Mouse (Mus musculus): ENCODE measurements around the gene Cd244a. TPM values are rescaled to one million over a fixed set of nuclear protein-coding genes. Genes with fewer than 3 reads are reported as not detected.

The Cd244a gene
- polyA plus RNA-seq, 1 experiment from 2014 or later: not detected

- DNase-seq (ENCODE audit: low read depth, low spot score) (no peak), ATAC-seq (no peak)
- no peaks in the 10 kb centered on the region for H3K27me3 ChIP-seq
- no peak for TF ChIP-seq CTCF (IDR thresholded peaks at IDR 0.05)
- in situ Hi-C loops (cut with MboI; ENCODE audit: low pct_unique_long_range_greater_than_20kb): no loop called here
- CTCF ChIA-PET: no interaction called here
- POLR2A ChIA-PET: no interaction called here
Observed at GRCm38 (mm10) chr1:171646429-171646940, 87.5 kb downstream of the Cd244a start.

- TF ChIP-seq CTCF (IDR thresholded peaks at IDR 0.05): no peak
- ATAC-seq (no peak), DNase-seq (ENCODE audit: low read depth, low spot score) (no peak)
- ChIA-PET POLR2A (no interaction called here), CTCF (no interaction called here)
- no peaks in the 10 kb centered on the region for H3K27me3 ChIP-seq
- in situ Hi-C loops (cut with MboI; ENCODE audit: low pct_unique_long_range_greater_than_20kb): no loop called here
Observed at GRCm38 (mm10) chr1:171647716-171648115, 88.7 kb downstream of the Cd244a start.

- no peak for TF ChIP-seq CTCF (IDR thresholded peaks at IDR 0.05)
- CTCF ChIA-PET: no interaction called here
- in situ Hi-C loops (cut with MboI; ENCODE audit: low pct_unique_long_range_greater_than_20kb): no loop called here
- DNase-seq (ENCODE audit: low read depth, low spot score) (no peak), ATAC-seq (no peak)
- POLR2A ChIA-PET: no interaction called here
- no peaks in the 10 kb centered on the region for H3K27me3 ChIP-seq
Observed at GRCm38 (mm10) chr1:171648840-171649239, 89.8 kb downstream of the Cd244a start.

GRCm38 (mm10) chr1:171652734-171653133, 93.7 kb downstream of the Cd244a start, which contains the start of gene Slamf7:
Slamf7 (minus strand) TSS chr1:171653035.
- DNase-seq (ENCODE audit: low read depth, low spot score) (no peak), ATAC-seq (no peak)
- in situ Hi-C loops (cut with MboI; ENCODE audit: low pct_unique_long_range_greater_than_20kb): no loop called here
- ChIA-PET CTCF (no interaction called here), POLR2A (no interaction called here)
- no peaks in the 10 kb centered on the region for H3K27me3 ChIP-seq
- TF ChIP-seq CTCF (IDR thresholded peaks at IDR 0.05): no peak

GRCm38 (mm10) chr1:171658561-171658991, 99.6 kb downstream of the Cd244a start:
- ChIA-PET CTCF (interaction anchor here (1.6 kb wide), 1 partner anchor 45 kb away, joined by 3 read pairs; no protein-coding TSS in a partner anchor), POLR2A (no interaction called here)
- H3K27me3 ChIP-seq: no peaks in the 10 kb centered on the region
- no peak for DNase-seq (ENCODE audit: low read depth, low spot score)
- no peak for TF ChIP-seq CTCF (IDR thresholded peaks at IDR 0.05)
- in situ Hi-C loops (cut with MboI; ENCODE audit: low pct_unique_long_range_greater_than_20kb): no loop called here
- no peak for ATAC-seq

Other genes with a start within 250 kb of the Cd244a start
- gene Dedd, start 230.0 kb upstream of the Cd244a start, polyA plus RNA-seq (2021): 55.0 TPM
- 74.1 TPM for gene Nit1, start 213.5 kb upstream of the Cd244a start, polyA plus RNA-seq (2021)
- gene Pfdn2, start 213.5 kb upstream of the Cd244a start, polyA plus RNA-seq (2021): 164 TPM
- not detected for gene Klhdc9, start 198.4 kb upstream of the Cd244a start, polyA plus RNA-seq (2021)
- 0.04 TPM for gene Nectin4, start 189.1 kb upstream of the Cd244a start, polyA plus RNA-seq (2021)
- not detected for gene Arhgap30, start 170.2 kb upstream of the Cd244a start, polyA plus RNA-seq (2021)
- 106 TPM for gene Usf1, start 147.9 kb upstream of the Cd244a start, polyA plus RNA-seq (2021)
- gene Tstd1, start 140.3 kb upstream of the Cd244a start, polyA plus RNA-seq (2021): 1.2 TPM
- 33.8 TPM for gene F11r, start 121.7 kb upstream of the Cd244a start, polyA plus RNA-seq (2021)
- 5.5 TPM for gene Alyref2, start 55.7 kb upstream of the Cd244a start, polyA plus RNA-seq (2021)
- gene Itln1, start 23.9 kb upstream of the Cd244a start, polyA plus RNA-seq (2021): 1.0 TPM
- not detected for gene Ly9, start 48.2 kb downstream of the Cd244a start, polyA plus RNA-seq (2021)
- gene Slamf7, start 93.8 kb downstream of the Cd244a start, polyA plus RNA-seq (2021): not detected
- not detected for gene Cd48, start 122.8 kb downstream of the Cd244a start, polyA plus RNA-seq (2021)
- 0.01 TPM for gene Slamf1, start 207.9 kb downstream of the Cd244a start, polyA plus RNA-seq (2021)

Data from Patski (cell line).